Mouse (Mus musculus) cortical plate, adult 2 months (tissue): ENCODE results near the gene Ubap2.

Experiments
- CTCF ChIP-seq: fragments of 200-500 bp; IDR thresholded peaks from 2 replicates; pipeline ENCODE4 v1.5.1; 2011; ENCODE audit warnings: mild to moderate bottlenecking, control low read depth, low read length; ENCODE audit not compliant: insufficient read depth; ENCODE audit errors: extremely low read depth
- POLR2A ChIP-seq: fragments of 200-500 bp; IDR thresholded peaks from 2 replicates; pipeline ENCODE4 v1.6.1; 2011; ENCODE audit warnings: mild to moderate bottlenecking, low read length, control low read depth; ENCODE audit not compliant: insufficient read depth; ENCODE audit errors: extremely low read depth

DNA sequence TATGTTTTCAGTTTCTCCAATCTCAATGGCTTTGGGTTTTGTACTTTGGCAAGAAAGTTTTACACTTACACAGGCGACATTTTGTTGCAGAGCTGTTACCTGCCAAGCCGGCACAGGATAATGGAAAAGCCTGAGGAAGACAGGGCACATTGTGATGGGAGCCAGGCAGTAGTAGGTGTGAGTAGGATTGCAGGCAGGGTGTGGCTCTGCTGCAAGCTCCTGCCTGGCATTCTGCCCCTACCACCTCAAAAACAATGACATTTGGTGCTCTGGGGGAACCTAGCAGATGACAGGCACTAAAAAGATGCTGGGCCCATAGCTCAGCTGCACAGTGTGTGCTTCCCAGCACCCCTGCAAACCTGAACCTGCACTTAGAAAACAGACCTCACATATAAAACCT lies 85.1 kb downstream of the Ubap2 start:
- TF ChIP-seq CTCF, result no peak
- TF ChIP-seq POLR2A, result no peak
